Mouse (Mus musculus) myocyte (in vitro differentiated cells): Measurements from ENCODE around the gene Akr1d1. TPM values are rescaled to one million over a fixed set of nuclear protein-coding genes. Genes with fewer than 3 reads are reported as not detected.

Experiments used
- H3K27me3 ChIP-seq: one replicate; pipeline ENCODE4 v1.6.1; 2011; ENCODE audit not compliant: control insufficient read depth, insufficient read depth, insufficient read length
- H3K36me3 ChIP-seq: one replicate; pipeline ENCODE4 v1.6.1; 2011; ENCODE audit not compliant: control insufficient read depth, insufficient read depth
- H3K4me2 ChIP-seq: one replicate; pipeline ENCODE4 v1.6.1; 2011; ENCODE audit warnings: low read depth, control low read depth
- H3K4me3 ChIP-seq: one replicate; pipeline ENCODE4 v1.5.1; 2011; ENCODE audit warnings: mild to moderate bottlenecking, control low read depth, moderate library complexity
- H3K79me2 ChIP-seq: one replicate; pipeline ENCODE4 v1.6.1; 2011; ENCODE audit not compliant: control insufficient read depth, insufficient read depth
- H3ac ChIP-seq: one replicate; pipeline ENCODE4 v1.6.1; 2011; ENCODE audit not compliant: control insufficient read depth, insufficient read length
- CEBPB ChIP-seq: IDR thresholded peaks from 2 replicates; pipeline ENCODE4 v1.6.1; 2011; ENCODE audit warnings: mild to moderate bottlenecking, moderate library complexity; ENCODE audit not compliant: poor library complexity, insufficient read depth, severe bottlenecking
- E2F4 ChIP-seq: IDR thresholded peaks from one replicate; pipeline ENCODE4 v1.6.1; 2011; ENCODE audit warnings: mild to moderate bottlenecking, control low read depth, moderate library complexity; ENCODE audit not compliant: insufficient read depth
- MAX ChIP-seq: IDR thresholded peaks from one replicate; pipeline ENCODE4 v1.6.1; 2011; ENCODE audit warnings: low read depth, mild to moderate bottlenecking, control low read depth
- MYOD1 ChIP-seq, 3 experiments: IDR thresholded peaks; one replicate each; pipeline ENCODE4 v1.6.1; 2011; ENCODE audit warnings: control low read depth in 2 of 3, low read depth in 2 of 3, mild to moderate bottlenecking in 2 of 3, moderate library complexity in 1 of 3; ENCODE audit not compliant: insufficient read length in 2 of 3, control insufficient read depth in 1 of 3
- MYOG ChIP-seq, 3 experiments: IDR thresholded peaks; one replicate each; pipeline ENCODE4 v1.6.1; 2011; ENCODE audit warnings: control low read depth in 2 of 3, low read depth in 2 of 3, mild to moderate bottlenecking in 2 of 3; ENCODE audit not compliant: insufficient read length in 2 of 3, control insufficient read depth in 1 of 3, insufficient read depth in 1 of 3
- POLR2A ChIP-seq: IDR thresholded peaks from one replicate; pipeline ENCODE4 v1.6.1; 2011; ENCODE audit warnings: low read depth, mild to moderate bottlenecking, control low read depth, moderate library complexity; ENCODE audit not compliant: insufficient read length
- POLR2AphosphoS2 ChIP-seq: IDR thresholded peaks from one replicate; pipeline ENCODE4 v1.6.1; 2011; ENCODE audit warnings: low read depth, control low read depth; ENCODE audit not compliant: insufficient read length
- REST ChIP-seq: IDR thresholded peaks from one replicate; pipeline ENCODE4 v1.6.1; 2011; ENCODE audit warnings: mild to moderate bottlenecking, control low read depth, moderate library complexity; ENCODE audit not compliant: insufficient read depth, insufficient read length
- SRF ChIP-seq: IDR thresholded peaks from one replicate; pipeline ENCODE4 v1.6.1; 2011; ENCODE audit warnings: low read depth; ENCODE audit not compliant: control insufficient read depth, insufficient read length
- TCF12 ChIP-seq: IDR thresholded peaks from one replicate; pipeline ENCODE4 v1.6.1; 2011; ENCODE audit warnings: mild to moderate bottlenecking, control low read depth; ENCODE audit not compliant: poor library complexity, insufficient read depth, severe bottlenecking
- TCF3 ChIP-seq: IDR thresholded peaks from one replicate; pipeline ENCODE4 v1.6.1; 2011; ENCODE audit warnings: low read depth, control low read depth; ENCODE audit not compliant: insufficient read length
- USF1 ChIP-seq: IDR thresholded peaks from one replicate; pipeline ENCODE4 v1.6.1; 2011; ENCODE audit warnings: low read depth, mild to moderate bottlenecking, control low read depth, moderate library complexity
- polyA plus RNA-seq: library from polyadenylated mRNA; unstranded; fragments of >200 nt; fragmentation: generic; extraction: Trizol; gene quantifications from one replicate; pipeline ENCODE4 v1.2.1, GENCODE M21; 2012; ENCODE audit warnings: missing spikeins

The Akr1d1 gene
- polyA plus RNA-seq, 1 experiment = not detected

DNA sequence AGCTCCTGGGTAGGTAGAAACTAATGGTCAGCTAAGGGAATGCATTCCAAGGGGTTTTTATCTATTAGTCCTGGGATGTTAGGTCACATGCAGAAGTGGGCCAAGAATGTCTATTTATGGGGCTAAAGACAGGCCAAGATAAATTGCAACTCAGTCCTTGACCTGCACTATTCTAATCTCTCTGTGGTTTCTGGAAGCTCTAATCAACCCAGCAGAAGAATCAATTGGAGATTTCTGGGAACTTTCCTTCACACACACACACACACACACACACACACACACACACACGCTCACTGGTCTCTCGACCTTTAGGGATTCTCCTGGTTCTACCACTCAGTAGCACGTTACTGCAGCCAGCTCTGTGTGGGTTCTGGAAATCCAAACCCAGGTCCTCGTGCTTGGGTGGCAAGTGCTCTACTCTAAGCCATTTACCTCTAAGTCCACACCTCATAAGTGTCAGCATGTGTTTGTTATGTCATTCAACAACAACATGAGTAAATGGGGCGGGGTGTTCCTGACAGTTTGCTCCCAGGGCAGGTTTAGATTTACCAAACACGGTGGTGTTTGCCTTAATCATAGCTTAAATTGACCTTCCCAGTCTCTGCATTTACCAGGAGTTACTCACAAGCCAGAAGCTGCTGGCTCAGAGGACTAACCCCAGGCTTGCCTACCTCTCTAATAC lies 82.8 kb downstream of the Akr1d1 start:
- no peaks in the 10 kb centered on the region for H3K27me3 ChIP-seq
- H3K36me3 ChIP-seq = no peaks in the 10 kb centered on the region
- no peak overlapping the region for H3K4me2 ChIP-seq
- TF ChIP-seq MYOD1 (IDR thresholded peaks at IDR 0.05; ENCODE audit: control insufficient read depth in 1 of 3, insufficient read length in 2 of 3, low read depth in 2 of 3) (no peak), REST (no peak), TCF12 (no peak), USF1 (peak; percentile 29)
- no peak overlapping the region for H3ac ChIP-seq
- H3K4me3 ChIP-seq = no peak overlapping the region
- H3K79me2 ChIP-seq = no peaks in the 10 kb centered on the region

DNA sequence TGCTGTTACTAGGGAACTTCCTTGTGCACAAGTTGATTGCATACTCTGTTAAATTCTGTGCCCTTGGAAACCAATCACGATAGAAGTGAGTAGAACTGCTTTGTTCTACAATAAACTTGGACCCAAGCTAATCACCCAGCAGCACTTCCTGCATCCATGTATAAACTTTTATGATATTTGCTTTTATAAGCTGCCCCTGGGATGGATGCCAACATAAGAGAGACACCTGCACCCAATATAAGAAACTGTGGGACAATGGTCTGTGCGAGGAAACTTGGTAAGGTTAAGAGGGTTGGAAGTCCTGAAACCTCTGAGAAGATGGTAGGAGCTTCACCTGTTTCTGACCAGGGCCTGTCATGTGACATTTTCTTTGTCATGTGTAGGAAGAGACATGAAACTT lies 85.5 kb downstream of the Akr1d1 start:
- no peaks in the 10 kb centered on the region for H3K79me2 ChIP-seq
- H3K36me3 ChIP-seq = no peaks in the 10 kb centered on the region
- no peak for TF ChIP-seq USF1
- TF ChIP-seq CEBPB = no peak
- TF ChIP-seq E2F4 = no peak
- TF ChIP-seq MAX = no peak
- TF ChIP-seq TCF3 = no peak
- TF ChIP-seq TCF12 = no peak
- TF ChIP-seq REST = no peak
- no peak for TF ChIP-seq POLR2AphosphoS2
- TF ChIP-seq POLR2A = no peak
- TF ChIP-seq SRF = no peak
- TF ChIP-seq MYOG (IDR thresholded peaks at IDR 0.05; ENCODE audit: control insufficient read depth in 1 of 3, insufficient read depth in 1 of 3, insufficient read length in 2 of 3, low read depth in 2 of 3) = no peak
- TF ChIP-seq MYOD1 (IDR thresholded peaks at IDR 0.05; ENCODE audit: control insufficient read depth in 1 of 3, insufficient read length in 2 of 3, low read depth in 2 of 3) = no peak
- H3K4me2 ChIP-seq = no peak overlapping the region
- H3K4me3 ChIP-seq = no peak overlapping the region
- H3ac ChIP-seq = no peak overlapping the region
- no peaks in the 10 kb centered on the region for H3K27me3 ChIP-seq

DNA sequence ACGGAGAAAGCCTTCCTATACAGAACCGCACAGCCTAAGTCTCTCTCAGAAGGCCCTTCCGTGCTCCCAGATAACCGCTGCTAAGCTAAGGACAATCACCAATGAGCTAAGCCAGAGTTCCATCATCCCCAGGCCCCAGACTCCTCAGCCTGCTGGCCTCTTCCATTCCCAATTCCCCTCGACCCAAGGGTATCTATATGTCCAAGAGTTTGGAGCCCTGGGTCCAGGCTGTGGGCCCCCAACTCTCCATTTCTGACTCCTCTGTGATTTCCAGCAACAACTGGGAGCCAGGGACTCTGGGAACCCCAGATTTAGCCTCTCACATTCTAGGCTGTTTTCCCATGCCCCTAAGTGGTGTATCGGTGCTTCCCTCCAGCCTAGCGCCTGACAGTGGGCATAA lies 86.2 kb downstream of the Akr1d1 start:
- Histone ChIP-seq H3K36me3 (no peaks in the 10 kb centered on the region), H3K4me2 (no peak overlapping the region), H3K4me3 (no peak overlapping the region), H3K79me2 (no peaks in the 10 kb centered on the region), H3ac (no peak overlapping the region), H3K27me3 (no peaks in the 10 kb centered on the region)
- TF ChIP-seq CEBPB = no peak
- no peak for TF ChIP-seq POLR2A
- TF ChIP-seq REST = no peak
- no peak for TF ChIP-seq MYOG (IDR thresholded peaks at IDR 0.05; ENCODE audit: control insufficient read depth in 1 of 3, insufficient read depth in 1 of 3, insufficient read length in 2 of 3, low read depth in 2 of 3)
- no peak for TF ChIP-seq SRF
- TF ChIP-seq MAX = no peak
- no peak for TF ChIP-seq TCF12
- no peak for TF ChIP-seq POLR2AphosphoS2
- TF ChIP-seq USF1 = no peak
- TF ChIP-seq E2F4 = no peak
- no peak for TF ChIP-seq TCF3
- no peak for TF ChIP-seq MYOD1 (IDR thresholded peaks at IDR 0.05; ENCODE audit: control insufficient read depth in 1 of 3, insufficient read length in 2 of 3, low read depth in 2 of 3)

DNA sequence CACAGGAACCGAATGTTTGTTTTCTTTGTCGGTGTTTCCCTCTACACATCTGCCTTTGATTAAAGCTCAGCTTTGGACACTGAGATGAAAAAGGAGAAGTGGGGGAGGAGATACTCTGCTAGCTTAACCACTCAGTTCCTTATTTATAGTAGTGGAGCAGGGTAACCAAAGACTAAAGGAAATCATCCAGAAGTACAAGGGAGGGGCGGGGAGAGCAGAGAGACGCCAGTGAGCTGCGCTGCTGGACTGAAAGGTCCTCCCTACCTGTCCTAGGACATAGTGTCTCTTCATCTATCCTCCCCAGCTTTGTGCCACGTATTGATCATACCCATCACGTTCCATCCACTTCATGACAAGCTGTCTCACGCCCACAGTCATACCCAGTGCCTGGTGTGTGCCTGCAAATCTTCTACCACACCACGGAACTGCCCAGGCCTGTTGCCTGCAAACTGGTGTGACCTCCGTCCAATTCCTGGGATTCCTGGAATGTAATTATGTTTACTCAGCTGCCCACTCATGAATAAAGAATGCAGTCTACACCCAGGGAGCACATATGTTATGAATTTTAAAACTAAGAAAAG lies 87.5 kb downstream of the Akr1d1 start:
- Histone ChIP-seq H3K36me3 (no peaks in the 10 kb centered on the region), H3K4me2 (peak overlapping the region; percentile 63), H3K27me3 (no peaks in the 10 kb centered on the region), H3K79me2 (no peaks in the 10 kb centered on the region), H3ac (no peak overlapping the region), H3K4me3 (no peak overlapping the region)
- peak; percentile 46 for TF ChIP-seq TCF12
- peak in 2 of 3 experiments; percentile 29 to 71 for TF ChIP-seq MYOG (IDR thresholded peaks at IDR 0.05; ENCODE audit: control insufficient read depth in 1 of 3, insufficient read depth in 1 of 3, insufficient read length in 2 of 3, low read depth in 2 of 3)
- TF ChIP-seq TCF3 = no peak
- no peak for TF ChIP-seq E2F4
- peak in 2 of 3 experiments; percentile 50 to 72 for TF ChIP-seq MYOD1 (IDR thresholded peaks at IDR 0.05; ENCODE audit: control insufficient read depth in 1 of 3, insufficient read length in 2 of 3, low read depth in 2 of 3)

Other genes starting within 250 kb of the Akr1d1 start
- gene Dgki, start 230.0 kb upstream of the Akr1d1 start, polyA plus RNA-seq = 0.02 TPM
- gene Creb3l2, start 88.0 kb upstream of the Akr1d1 start, polyA plus RNA-seq = 11.2 TPM